Mouse (Mus musculus) v-Abl transformed pro-B cells (cell line): ENCODE measurements at regions not wholly inside any gene's neighbourhood (a gene's known extent, or its start where the extent isn't known, plus 50 kb on each side); places are given as distances from the start of the nearest gene placed in this dataset.

Source experiments
- in situ Hi-C, 2 experiments: fragments of 400-800 bp; cut with MboI; formaldehyde crosslinking; loops; one replicate each; pipeline ENCODE4 v1.15.1; 2025; ENCODE audit not compliant: unreplicated experiment in 2 of 2

DNA sequence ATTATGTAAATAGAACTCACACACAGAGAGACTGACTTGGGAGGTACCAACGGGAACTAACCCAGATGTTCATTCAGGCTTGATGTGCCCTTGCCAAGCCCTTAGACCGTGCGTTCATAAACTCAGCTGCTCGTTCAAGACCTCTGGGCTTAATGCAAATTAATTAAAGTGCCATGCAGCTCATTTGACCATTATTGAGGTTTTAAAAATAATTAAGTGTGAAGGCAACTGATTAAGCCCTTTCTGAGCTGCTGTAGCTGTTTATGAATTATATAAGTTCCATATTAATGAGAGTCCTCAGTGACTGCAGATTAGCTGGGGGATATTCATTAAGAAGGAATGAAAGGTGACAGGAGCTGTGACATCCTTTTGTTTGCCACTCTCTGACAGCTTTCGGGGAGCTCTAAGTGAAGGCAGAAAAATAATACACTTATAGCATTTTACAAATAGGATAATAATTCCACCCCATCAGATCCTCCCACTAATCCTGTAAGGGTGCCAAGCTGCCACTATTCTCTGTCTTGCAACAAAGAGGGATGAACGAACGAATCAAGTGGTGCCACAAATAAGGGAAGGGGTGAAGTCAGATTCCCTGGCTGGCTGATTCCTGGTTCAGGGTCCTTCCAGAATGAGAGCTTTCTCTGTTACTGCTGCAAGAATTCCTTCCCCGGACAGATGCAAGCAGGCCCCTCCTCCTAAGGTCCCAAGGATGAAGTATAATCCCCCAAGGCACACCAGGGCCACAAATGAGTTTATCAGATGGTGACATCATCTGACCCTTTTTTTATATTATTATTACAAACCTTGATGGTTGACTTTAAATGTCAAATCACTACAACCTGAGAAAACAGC, 184.7 kb upstream of the Nckap5 start:
- in situ Hi-C loops = loop anchor here (10.0 to 25.0 kb wide), 3 partner anchors 440 to 747 kb away; partner anchors contain the start of gene Ccnt2 (in 1 of the 2)

DNA sequence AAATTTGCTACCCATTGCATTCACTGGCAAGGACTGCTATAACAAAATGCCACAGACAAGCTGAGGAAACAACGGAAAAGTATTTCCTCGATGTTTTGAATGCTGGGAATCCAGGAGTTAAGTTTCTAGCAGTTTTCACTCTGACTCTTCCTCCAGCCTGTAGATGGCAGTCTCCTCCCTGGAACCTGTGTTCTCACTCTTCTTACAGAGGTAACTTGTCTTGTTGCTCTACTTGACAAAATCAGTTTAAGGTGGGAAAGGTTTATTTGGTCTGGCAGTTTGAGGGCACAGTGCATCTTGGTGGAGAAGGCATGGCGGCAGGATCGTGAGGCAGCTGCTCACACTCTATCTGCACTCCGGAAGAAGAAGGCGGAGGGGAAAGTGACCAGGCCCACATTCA, 181.3 kb upstream of the Nckap5 start:
- in situ Hi-C loops = loop anchor here (10.0 to 25.0 kb wide), 3 partner anchors 443 to 750 kb away; partner anchors contain the start of gene Ccnt2 (in 1 of the 2)

DNA sequence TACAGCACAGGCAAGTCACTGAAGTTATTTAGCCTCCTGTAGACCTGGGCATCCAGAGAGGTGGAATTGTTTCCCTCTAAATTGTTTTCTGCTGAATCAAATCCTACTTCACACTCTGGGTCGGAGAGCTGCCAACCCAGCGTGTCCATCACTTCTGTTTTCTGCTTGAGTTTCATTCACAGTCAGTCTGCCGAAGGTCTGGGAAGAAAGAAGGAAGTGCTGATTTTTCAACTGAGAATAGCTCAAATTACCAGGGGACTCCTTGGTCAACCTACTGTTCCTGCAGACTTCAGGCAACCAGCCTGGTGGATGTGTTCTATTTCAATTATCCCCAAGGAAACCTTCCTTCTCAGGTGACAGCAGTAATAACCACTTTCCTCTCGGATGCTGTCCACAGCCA, 179.1 kb upstream of the Nckap5 start:
- in situ Hi-C loops = loop anchor here (10.0 to 25.0 kb wide), 3 partner anchors 445 to 753 kb away; partner anchors contain the start of gene Ccnt2 (in 1 of the 2)

DNA sequence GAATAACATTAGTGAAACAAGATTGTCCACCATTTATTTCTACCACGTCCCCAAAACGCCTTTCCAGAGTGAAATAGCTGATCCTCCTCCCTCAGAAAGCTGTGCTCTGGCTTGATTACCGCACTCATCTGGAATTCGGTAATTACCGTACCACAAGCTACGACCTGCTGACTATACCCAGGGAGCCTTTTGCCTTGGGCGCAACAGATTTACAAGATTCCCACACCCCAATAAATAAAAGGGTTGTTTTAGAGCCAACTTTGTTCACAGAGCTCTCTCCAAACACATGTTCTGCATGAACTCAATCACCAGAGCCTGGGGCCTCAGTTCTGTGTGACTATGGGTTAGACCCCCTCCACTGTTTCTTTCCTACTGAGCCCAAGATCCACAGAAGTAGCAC, 171.1 kb upstream of the Nckap5 start:
- in situ Hi-C loops = loop anchor here (25.0 kb wide), 2 partner anchors 461 to 761 kb away; partner anchors contain the start of gene Ccnt2 (in 1 of the 2)

DNA sequence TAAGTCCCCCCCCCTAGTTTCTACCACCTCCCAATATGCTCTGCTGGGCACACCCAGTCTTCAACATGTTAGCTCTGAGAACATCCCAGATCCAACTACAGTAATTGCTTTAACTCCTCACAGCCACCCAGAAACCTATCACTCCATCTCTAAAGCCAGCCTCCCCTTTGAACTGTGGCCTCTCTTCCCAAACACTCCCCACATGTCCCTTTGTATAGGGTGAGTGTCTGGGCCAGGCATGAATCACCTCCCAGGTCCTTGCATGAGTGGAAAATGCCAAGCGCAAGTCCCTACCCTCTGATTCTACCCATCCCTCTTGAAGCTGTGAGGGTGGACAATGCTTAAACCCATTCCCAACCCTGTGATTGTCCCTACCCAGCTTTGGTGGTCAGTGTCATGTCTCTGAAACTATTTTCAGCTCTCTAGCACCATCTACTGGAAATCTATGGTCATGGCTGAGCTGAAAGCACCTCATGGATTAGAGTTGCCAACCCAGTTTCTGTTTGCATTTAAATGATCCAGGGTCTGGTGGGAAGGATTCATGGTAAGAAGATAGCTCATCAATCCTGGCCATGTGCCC, 162.6 kb upstream of the Nckap5 start:
- in situ Hi-C loops = no loop called here

DNA sequence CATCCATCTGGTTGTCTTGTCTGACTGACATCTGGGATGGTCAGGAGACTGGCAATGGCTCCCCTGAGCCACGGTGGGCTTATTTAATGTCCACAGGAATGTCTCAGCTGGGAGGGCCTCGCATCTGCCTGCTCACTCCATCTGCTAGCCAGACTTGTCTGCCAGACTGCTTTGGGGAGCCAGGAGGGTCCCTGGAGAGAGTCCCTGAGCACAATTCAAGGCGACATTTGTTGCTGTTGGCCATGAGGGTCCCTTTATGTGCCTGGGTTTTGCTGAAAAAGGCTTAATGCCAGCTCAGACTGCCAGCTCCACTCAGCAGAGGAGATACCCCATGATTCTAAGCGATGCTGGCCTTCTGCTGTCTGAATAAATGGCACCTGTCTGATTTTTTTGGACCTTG, 161.8 kb upstream of the Nckap5 start:
- in situ Hi-C loops = no loop called here

DNA sequence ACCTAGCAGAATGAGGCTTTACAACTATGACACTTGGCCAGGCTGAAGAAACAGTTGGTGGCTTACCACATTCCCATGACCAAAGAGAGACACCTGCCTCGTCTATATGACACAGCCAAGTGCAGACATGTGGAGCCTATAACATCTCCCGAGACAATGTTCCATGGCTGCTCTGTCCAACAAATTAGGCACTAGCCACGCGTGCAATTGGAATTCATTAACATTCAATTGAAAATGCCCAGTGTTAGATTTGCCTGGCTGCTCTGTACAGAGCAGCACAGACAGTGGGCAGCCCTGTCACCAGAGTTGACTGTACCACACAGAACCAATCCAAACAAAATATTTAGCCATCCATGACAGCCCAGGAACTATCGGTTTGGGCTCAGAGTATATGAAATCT, 152.2 kb upstream of the Nckap5 start:
- in situ Hi-C loops = no loop called here

DNA sequence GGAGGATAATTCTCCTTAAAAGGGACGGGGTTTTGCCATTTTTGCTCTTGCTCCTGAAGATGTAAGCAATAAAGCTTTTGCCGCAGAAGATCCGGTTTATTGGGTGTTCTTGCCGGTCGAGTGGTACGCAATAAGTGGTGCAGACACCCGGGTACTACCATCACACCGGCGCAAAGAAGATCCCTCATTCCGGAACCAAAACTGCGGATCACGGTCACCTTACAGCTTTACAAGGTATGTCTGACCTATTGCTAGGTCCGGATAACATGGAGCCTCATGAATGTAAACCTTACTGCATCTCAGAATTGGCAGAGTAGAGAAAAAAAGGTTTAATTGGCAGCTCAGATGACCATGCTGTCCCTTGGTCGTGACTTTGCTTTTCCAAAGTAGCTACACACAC, 149.7 kb upstream of the Nckap5 start:
- in situ Hi-C loops = no loop called here

DNA sequence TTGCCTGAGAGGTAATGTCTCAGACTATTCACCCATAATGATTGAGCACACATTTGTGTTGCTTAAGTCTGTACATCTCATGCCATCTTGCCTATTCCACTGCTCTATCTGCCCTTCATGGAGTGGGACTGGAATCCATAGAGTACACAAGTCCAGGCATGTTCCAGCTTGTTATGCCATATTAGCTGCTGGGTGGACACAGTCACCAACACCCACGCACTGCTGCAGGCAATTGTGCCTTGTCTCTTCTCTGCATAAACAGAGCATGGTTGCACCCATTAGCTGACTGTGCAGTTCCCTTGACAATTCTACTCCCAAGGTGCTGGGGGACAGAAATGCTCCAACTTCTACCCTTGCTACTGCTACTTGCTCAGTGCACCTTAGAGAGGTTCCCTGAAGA, 143.3 kb upstream of the Nckap5 start:
- in situ Hi-C loops = no loop called here

DNA sequence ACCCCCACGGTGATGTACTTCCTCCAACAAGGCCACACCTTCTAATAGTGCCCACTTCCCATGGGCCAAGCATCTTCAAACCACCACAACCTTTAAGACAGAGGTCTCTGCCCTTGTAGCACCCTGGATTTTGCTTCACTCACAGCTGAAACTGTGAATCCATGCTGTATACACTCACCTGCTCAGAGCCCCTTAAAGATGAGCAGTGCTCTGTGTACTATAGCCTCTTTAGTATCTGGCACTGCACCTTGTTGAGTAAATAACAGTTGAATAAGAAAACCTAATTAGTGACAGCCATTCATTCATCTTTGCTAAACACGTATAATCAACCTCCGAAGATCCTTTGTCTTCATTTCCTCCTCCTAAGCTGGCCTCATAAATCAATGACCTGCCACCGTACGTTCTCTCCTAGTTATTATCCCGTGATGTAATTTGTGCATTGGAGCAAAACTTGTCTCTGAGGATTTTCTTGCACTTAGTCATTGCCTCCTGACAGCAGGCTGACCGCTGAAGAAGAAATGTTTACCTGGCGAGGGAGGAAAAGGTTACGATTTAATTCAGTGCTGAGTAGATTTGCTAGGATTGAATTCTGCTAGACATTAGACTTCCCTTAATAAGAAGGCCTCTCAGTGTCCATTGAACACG, 141.3 kb upstream of the Nckap5 start:
- in situ Hi-C loops = no loop called here

DNA sequence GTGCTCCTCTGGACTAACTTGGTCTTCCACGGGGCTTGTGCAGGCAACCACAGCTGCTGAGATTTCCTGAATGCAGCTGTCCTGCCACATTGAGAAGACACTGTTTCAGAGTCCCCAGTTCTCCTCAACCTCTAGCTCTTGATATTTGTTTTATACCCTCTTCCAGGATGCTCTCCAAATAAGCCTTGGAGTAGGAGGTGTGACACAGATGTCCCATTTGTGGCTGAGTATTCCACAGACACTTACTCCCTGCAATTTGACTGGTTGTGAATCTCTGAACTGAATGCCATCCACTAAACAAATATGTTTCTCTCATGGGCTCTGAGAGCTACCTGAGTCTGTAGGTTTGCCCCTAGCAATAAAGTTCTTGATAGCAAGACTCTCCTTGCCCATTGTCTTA, 140.5 kb upstream of the Nckap5 start:
- in situ Hi-C loops = no loop called here

DNA sequence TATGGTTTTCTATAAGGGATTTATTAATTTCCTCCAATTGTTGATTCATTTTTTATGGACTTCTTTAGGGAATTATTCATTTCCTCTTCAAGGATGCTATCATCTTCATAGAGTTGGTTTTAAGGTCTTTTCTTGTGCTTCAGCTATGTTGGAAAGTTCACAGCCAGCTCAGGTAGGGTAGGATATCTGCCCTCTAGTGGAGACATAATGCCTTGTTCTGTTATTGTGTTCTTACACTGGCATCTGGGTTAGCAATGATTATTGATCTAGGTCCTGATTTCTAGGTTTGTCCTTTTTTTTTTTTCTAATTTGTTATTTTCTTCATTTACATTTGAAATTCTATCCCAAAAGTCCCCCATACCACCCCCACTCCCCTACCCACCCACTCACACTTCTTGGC, 135.8 kb upstream of the Nckap5 start:
- in situ Hi-C loops = no loop called here

DNA sequence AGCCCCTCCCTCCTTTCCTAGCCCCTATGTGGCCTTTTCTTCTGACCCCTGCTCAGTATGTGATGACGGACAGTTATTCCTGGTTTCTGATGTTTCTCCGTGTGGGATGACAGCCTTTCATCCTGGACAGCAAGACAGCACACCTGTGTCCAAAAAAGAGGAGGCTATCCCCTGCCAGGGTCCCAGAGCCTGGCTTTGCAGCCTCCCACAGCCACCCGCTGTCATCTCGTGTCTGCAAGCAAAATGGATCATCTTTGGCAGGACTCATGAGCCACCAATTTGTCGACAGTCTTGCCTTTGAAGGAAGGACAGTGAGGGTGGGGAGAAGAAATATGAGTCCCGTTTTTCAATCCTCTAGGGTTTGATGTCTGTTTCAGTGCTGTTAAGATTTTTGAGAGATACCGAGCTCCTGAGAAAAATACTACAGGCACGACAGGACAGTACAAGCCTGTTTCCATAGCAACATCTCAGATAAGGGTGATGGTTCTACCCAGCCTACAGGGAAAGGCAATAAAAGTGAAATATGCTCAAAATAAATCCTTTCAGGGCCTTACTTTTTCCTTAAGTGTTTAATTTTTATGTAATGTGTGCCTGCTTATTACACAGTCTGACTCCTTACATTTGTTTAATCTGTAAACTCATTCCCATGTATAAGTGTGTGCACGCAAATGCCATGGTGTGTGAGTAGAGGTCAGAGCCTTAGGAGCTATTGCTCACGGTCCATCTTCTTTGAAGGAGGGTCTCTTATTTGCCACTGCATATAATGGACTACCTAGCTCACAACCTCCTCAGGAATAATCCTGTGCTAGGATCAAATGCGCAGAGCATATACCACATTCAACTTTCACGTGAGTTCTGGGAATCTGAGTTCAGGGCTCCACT, 125.5 kb upstream of the Nckap5 start:
- in situ Hi-C loops = no loop called here

DNA sequence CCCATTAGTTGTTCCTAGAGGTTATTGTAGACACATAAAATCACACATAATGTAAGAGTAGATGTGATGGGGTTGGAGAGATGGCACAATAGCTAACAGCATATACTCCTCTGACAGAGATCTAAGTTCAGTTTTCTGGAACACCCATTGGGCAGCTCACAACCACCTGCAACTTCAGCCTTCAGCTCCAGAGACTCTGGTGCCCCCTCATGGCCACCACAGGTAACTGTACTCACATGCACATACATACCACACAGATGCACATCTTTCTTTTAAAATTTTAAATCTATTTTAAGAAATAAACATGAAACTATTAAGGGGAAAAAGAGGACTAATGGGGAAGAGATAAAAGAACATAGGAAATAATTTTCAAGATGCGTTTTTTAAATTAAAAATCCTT, 117.3 kb upstream of the Nckap5 start:
- in situ Hi-C loops = loop anchor here in 1 of 2 experiments (25.0 kb wide), 1 partner anchor 1361 kb away; no protein-coding TSS in a partner anchor

DNA sequence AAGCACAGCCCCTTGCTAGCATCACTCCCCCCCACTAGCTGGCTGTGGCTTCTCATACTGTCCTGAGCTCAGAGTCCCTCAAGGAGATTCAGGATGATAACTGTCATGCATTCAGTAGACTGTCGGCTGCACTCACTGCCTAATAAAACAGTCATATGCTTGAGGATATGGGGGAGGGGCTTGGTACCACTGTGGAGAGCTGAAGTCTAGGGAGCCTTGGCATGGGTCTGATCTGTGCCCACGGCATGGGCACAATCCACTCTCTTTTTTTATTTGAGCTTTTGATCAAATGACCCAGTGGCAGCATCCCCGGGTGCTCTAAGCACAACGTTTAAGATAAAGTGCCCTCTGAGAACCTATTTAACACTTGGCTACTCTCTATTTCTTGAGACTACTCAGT, 102.1 kb upstream of the Nckap5 start:
- in situ Hi-C loops = loop anchor here in 1 of 2 experiments (10.0 to 25.0 kb wide), 2 partner anchors 1345 to 1558 kb away; no protein-coding TSS in a partner anchor

DNA sequence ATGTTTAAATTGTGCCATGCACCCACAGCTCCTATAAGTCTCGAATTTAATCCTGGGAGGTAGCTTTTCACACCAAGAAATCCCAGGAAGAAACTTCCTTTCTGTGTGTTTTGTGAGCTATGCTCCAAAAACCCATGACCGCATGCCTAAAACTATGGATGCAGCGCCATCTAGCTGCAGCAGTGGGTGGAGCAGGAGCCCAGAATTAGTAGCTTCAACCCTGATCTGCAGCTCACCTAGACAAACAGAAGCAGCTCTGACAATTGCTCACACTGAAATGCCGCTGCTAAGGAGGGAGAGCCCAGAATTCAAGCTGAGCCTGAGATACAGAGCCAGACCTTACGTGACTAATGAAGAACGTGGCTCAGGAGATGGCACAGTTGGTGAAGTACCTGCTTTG, 101.2 kb upstream of the Nckap5 start:
- in situ Hi-C loops = loop anchor here in 1 of 2 experiments (10.0 to 25.0 kb wide), 2 partner anchors 1344 to 1557 kb away; no protein-coding TSS in a partner anchor

DNA sequence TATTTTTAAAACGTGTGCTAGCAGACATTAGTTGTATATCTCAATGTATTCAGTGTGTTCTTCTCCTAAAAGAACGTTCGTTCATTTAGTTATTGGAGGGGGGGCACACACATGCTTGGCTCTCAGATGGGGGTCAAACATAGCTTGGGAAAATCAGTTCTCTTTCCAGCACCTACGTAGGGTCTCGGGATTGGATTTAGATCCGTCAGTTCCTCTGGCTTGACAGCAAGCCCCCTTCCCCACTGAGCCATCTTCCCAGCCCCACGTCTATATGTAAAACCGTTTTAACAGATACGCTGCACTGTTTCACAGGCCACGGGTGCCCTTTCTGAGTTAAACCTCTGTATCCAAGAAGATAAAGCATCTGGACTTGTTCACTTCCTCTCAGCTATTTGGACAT, 100.5 kb upstream of the Nckap5 start:
- in situ Hi-C loops = loop anchor here in 1 of 2 experiments (10.0 to 25.0 kb wide), 2 partner anchors 1344 to 1556 kb away; no protein-coding TSS in a partner anchor

DNA sequence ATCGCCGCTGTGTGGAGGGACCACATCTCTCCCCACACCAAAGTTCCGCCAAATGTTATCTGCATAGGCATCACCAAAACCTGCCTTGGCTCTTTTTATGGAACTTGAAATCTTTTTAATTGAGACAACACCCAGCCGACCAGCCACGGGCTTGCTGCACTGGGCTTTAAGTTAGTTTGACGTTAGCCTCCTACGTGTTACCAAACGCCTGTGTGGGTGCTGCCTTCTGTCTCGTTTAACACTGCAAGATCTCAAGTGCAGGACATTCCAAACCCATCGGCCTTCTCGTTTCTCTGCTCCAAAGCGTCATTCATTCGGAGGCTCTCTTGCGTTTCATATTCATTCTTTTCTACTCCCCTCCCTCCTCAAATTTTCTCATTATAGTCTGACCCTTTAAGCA, 100.0 kb upstream of the Nckap5 start:
- in situ Hi-C loops = loop anchor here in 1 of 2 experiments (10.0 to 25.0 kb wide), 2 partner anchors 1343 to 1556 kb away; no protein-coding TSS in a partner anchor

DNA sequence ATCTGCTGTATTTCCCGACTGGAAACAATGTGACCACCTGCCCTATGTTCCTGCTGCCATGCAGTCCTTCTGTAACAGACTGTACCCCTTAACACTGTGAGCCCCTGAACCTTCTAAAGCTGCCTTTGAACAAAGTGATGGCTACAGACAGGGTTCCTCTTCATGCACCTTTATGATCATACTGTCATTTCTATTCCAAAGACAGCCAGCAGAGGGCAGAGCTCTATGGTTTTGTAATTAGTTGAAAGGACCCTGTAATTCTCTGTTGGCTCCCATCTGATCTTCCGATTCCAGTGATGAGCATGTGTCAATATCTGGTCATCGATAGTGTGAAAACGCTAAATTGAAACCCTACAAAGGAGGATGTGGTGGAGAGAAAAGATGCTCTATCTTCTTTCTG, 99.1 kb upstream of the Nckap5 start:
- in situ Hi-C loops = loop anchor here (10.0 to 25.0 kb wide), 3 partner anchors 1342 to 1555 kb away; no protein-coding TSS in a partner anchor

DNA sequence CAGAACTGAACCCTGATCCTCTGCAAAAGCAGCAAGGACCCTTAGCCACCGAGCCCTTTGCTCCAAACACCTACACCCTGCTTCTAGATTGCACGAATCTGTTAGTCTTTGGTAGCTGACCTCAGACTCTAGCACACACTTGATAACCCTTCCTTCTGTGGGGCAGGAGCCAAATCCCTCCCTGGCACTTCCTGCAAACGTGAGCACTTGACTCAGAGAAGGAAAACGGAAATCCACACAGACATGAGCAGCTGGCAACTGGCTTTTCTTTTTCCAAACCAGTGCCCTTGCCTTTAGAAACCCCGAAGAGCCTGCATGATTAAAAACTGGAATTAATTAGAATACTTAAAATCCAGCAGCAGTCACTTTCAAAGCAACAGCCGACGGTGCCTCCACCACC, 97.6 kb upstream of the Nckap5 start:
- in situ Hi-C loops = loop anchor here (10.0 to 25.0 kb wide), 2 partner anchors 1341 to 1543 kb away; no protein-coding TSS in a partner anchor
